Mouse (Mus musculus): Measurements from ENCODE around the gene Tsx. TPM values are rescaled to one million over a fixed set of nuclear protein-coding genes. Genes with fewer than 3 reads are reported as not detected.

Tsx gene
- polyA plus RNA-seq, 1 experiment = not detected

DNA sequence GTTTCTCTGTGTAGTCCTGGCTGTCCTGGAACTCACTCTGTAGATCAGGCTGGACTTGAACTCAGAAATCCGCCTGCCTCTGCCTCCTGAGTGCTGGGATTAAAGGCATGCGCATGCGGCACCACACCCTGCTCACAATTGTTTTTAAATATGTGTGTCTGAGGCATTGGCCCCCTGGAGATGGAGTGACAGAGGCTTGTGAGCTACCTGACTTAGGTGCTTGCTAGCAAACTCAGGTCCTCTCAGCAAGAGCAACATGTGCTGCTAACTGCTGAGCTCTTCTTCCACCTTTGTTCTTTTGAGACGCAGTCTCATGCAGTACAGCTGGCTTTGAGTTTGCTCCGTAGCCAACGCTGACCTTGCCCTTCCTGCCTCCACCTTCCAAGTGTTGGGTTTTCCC lies 38.5 kb downstream of the Tsx start:
- Histone ChIP-seq H3K27me3 (ENCODE audit: control insufficient read depth, insufficient read depth, insufficient read length) (peaks cover 4% of the 10 kb centered on the region), H3K79me2 (ENCODE audit: control insufficient read depth, insufficient read depth) (no peaks in the 10 kb centered on the region), H3K4me3 (ENCODE audit: insufficient read depth, poor library complexity, severe bottlenecking) (no peak overlapping the region), H3K36me3 (ENCODE audit: control insufficient read depth, insufficient read depth) (no peaks in the 10 kb centered on the region), H3ac (ENCODE audit: control insufficient read depth, insufficient read length, low read depth) (no peak overlapping the region), H3K79me3 (ENCODE audit: low read depth) (no peaks in the 10 kb centered on the region)
- no peak for TF ChIP-seq MAX (IDR thresholded peaks at IDR 0.05)
- no peak for TF ChIP-seq MYOD1 (IDR thresholded peaks at IDR 0.05; ENCODE audit: control insufficient read depth, insufficient read length, low read depth)
- no peak for TF ChIP-seq MYOG (IDR thresholded peaks at IDR 0.05; ENCODE audit: control insufficient read depth, extremely low read depth, insufficient read length)
- TF ChIP-seq CEBPB (IDR thresholded peaks at IDR 0.05; ENCODE audit: low read depth) = no peak
- TF ChIP-seq CTCF (IDR thresholded peaks at IDR 0.05; ENCODE audit: control insufficient read depth, insufficient read depth, insufficient read length) = no peak

DNA sequence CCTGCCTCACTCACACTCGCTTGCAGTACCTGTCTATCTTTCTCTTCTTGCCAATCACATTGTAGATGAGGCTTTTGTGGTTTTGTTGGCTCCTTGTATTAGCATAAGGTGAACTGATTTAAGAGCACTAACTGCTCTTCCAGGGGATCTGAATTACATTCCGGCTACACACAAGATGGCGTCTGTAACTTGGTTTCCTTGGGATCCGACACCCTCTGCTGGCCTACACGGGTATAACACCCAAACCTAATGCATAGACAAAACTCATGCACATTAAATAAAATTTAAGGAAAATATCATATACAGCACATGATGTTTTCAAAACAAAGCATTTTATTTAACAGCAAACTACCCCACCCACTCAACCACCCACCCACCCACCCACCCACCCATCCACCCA lies 45.8 kb downstream of the Tsx start:
- Histone ChIP-seq H3ac (ENCODE audit: control insufficient read depth, insufficient read length, low read depth) (no peak overlapping the region), H3K79me3 (ENCODE audit: low read depth) (no peaks in the 10 kb centered on the region), H3K27me3 (ENCODE audit: control insufficient read depth, insufficient read depth, insufficient read length) (no peaks in the 10 kb centered on the region), H3K79me2 (ENCODE audit: control insufficient read depth, insufficient read depth) (no peaks in the 10 kb centered on the region), H3K4me3 (ENCODE audit: insufficient read depth, poor library complexity, severe bottlenecking) (no peak overlapping the region), H3K36me3 (ENCODE audit: control insufficient read depth, insufficient read depth) (peaks cover 12% of the 10 kb centered on the region)
- no peak for TF ChIP-seq USF1 (IDR thresholded peaks at IDR 0.05; ENCODE audit: low read depth)
- TF ChIP-seq CEBPB (IDR thresholded peaks at IDR 0.05; ENCODE audit: low read depth) = no peak
- TF ChIP-seq FOSL1 (IDR thresholded peaks at IDR 0.05; ENCODE audit: insufficient read depth, low read length, poor library complexity, severe bottlenecking) = no peak
- TF ChIP-seq MAX (IDR thresholded peaks at IDR 0.05) = no peak
- no peak for TF ChIP-seq MYOD1 (IDR thresholded peaks at IDR 0.05; ENCODE audit: control insufficient read depth, insufficient read length, low read depth)
- TF ChIP-seq CTCF (IDR thresholded peaks at IDR 0.05; ENCODE audit: control insufficient read depth, insufficient read depth, insufficient read length) = no peak
- TF ChIP-seq MYOG (IDR thresholded peaks at IDR 0.05; ENCODE audit: control insufficient read depth, extremely low read depth, insufficient read length) = no peak

- H3ac ChIP-seq (ENCODE audit: control insufficient read depth, insufficient read length, low read depth) = no peak overlapping the region
- H3K4me3 ChIP-seq (ENCODE audit: insufficient read depth, poor library complexity, severe bottlenecking) = no peak overlapping the region
- no peaks in the 10 kb centered on the region for H3K27me3 ChIP-seq (ENCODE audit: control insufficient read depth, insufficient read depth, insufficient read length)
- H3K79me3 ChIP-seq (ENCODE audit: low read depth) = peaks cover 27% of the 10 kb centered on the region
- H3K36me3 ChIP-seq (ENCODE audit: control insufficient read depth, insufficient read depth) = peaks cover 24% of the 10 kb centered on the region
- TF ChIP-seq MYOD1 (IDR thresholded peaks at IDR 0.05; ENCODE audit: control insufficient read depth, insufficient read length, low read depth) (no peak), CTCF (IDR thresholded peaks at IDR 0.05; ENCODE audit: control insufficient read depth, insufficient read depth, insufficient read length) (no peak), CEBPB (IDR thresholded peaks at IDR 0.05; ENCODE audit: low read depth) (no peak), FOSL1 (IDR thresholded peaks at IDR 0.05; ENCODE audit: insufficient read depth, low read length, poor library complexity, severe bottlenecking) (no peak), MYOG (IDR thresholded peaks at IDR 0.05; ENCODE audit: control insufficient read depth, extremely low read depth, insufficient read length) (no peak), MAX (IDR thresholded peaks at IDR 0.05) (no peak), USF1 (IDR thresholded peaks at IDR 0.05; ENCODE audit: low read depth) (no peak)
- H3K79me2 ChIP-seq (ENCODE audit: control insufficient read depth, insufficient read depth) = peaks cover 47% of the 10 kb centered on the region
Measured at GRCm38 (mm10) chrX:103468998-103469397, 54.7 kb downstream of the Tsx start.

GRCm38 (mm10) chrX:103472346-103472745 lies 58.1 kb downstream of the Tsx start:
- TF ChIP-seq FOSL1 (IDR thresholded peaks at IDR 0.05; ENCODE audit: insufficient read depth, low read length, poor library complexity, severe bottlenecking) (no peak), CEBPB (IDR thresholded peaks at IDR 0.05; ENCODE audit: low read depth) (no peak), CTCF (IDR thresholded peaks at IDR 0.05; ENCODE audit: control insufficient read depth, insufficient read depth, insufficient read length) (no peak), MAX (IDR thresholded peaks at IDR 0.05) (no peak), MYOD1 (IDR thresholded peaks at IDR 0.05; ENCODE audit: control insufficient read depth, insufficient read length, low read depth) (no peak), USF1 (IDR thresholded peaks at IDR 0.05; ENCODE audit: low read depth) (no peak), MYOG (IDR thresholded peaks at IDR 0.05; ENCODE audit: control insufficient read depth, extremely low read depth, insufficient read length) (no peak)
- no peak overlapping the region for H3ac ChIP-seq (ENCODE audit: control insufficient read depth, insufficient read length, low read depth)
- H3K79me2 ChIP-seq (ENCODE audit: control insufficient read depth, insufficient read depth) = peaks cover 80% of the 10 kb centered on the region
- H3K27me3 ChIP-seq (ENCODE audit: control insufficient read depth, insufficient read depth, insufficient read length) = no peaks in the 10 kb centered on the region
- peaks cover 7% of the 10 kb centered on the region for H3K36me3 ChIP-seq (ENCODE audit: control insufficient read depth, insufficient read depth)
- no peak overlapping the region for H3K4me3 ChIP-seq (ENCODE audit: insufficient read depth, poor library complexity, severe bottlenecking)
- peaks cover 60% of the 10 kb centered on the region for H3K79me3 ChIP-seq (ENCODE audit: low read depth)

Other genes starting within 250 kb of the Tsx start
- 0.19 TPM for gene Nap1l2, start 227.8 kb upstream of the Tsx start, polyA plus RNA-seq (2012; fragmentation: generic; extraction: Trizol)
- gene Cdx4, start 93.1 kb upstream of the Tsx start, polyA plus RNA-seq (2012; fragmentation: generic; extraction: Trizol) = not detected
- 0.40 TPM for gene Chic1, start 58.0 kb upstream of the Tsx start, polyA plus RNA-seq (2012; fragmentation: generic; extraction: Trizol)
- not detected for gene Gm26992, start 7.5 kb downstream of the Tsx start, polyA plus RNA-seq (2012; fragmentation: generic; extraction: Trizol)
- gene Zcchc13, start 216.1 kb downstream of the Tsx start, polyA plus RNA-seq (2012; fragmentation: generic; extraction: Trizol) = not detected

All from C2C12 (cell line).